Mouse (Mus musculus) neural tube, embryonic 10.5 days (tissue): ENCODE measurements around the gene Orc3.

Source experiments
- DNase-seq: peaks from one replicate; pipeline ENCODE4 v3.0.0-alpha.2; 2017; ENCODE audit warnings: low spot score; ENCODE audit errors: extremely low spot score

The Orc3 gene

DNA sequence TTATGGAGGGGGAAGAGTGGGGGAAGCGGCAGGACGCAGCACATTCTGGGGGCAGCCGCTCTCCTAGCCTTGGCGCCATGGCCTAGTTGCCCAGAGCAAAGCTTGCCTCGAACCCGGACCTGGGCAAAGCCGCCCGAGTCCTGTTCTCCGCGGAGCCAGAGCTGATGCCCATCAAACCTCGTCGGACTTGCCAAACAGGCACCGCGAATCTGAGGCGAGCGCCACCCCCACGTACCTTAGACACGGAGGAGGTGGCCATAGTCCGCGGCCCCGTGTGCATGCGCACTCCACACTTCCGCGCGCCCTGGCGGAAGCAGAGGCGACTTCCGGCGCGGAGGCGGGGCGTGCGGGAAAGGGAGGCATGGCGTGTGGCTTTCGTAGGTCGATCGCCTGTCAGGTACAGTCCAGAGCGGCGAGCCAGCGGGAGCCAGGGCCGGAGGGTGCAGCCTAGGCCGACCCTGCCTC, at the start of gene Orc3, which contains the start of gene Rars2:
Orc3 (minus strand) TSS at position 315 of the 465 bp plus-strand sequence.
Rars2 (plus strand) TSS at position 328 of the 465 bp plus-strand sequence.
- peak; percentile 89 for DNase-seq

DNA sequence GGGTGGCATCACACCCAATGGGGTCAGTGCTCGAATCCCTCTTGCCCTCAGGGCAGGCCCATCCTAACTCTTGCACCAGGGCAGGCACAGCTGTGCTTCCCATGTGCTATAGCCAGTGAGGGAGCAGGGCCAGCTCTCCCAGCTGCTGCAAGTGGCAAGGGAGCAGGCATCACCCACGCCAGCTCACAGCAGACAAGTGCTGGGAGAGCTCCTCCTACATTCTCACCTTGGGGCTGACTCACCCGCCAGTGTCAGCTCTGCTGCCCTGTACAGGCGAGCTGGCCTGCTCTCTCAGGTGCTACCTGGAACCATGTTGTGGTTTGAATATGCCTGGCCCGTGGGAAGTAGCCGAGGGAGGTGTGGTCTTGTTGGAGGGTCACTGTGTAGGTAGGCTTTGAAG, 47.2 kb upstream of the Orc3 start:
- DNase-seq = no peak

DNA sequence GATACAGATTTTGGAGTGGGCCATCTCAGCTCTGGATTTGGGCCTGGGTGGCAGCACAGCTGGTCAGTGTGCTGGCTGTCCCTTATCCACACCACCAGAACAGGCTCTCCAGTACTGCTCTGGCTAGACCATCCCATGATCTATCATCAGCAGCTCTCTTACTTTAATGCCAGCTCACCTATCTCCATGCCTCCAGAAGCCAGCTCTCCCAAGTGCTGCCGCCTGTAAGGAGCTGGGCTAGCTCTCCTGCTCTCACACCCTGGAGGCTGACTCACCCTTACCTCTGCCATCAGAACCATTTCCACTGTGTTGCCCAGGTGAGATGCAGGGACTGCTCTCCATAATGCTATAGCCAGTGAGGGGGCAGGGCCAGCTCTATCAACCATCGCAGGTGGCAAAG, 46.8 kb upstream of the Orc3 start:
- DNase-seq = no peak

DNA sequence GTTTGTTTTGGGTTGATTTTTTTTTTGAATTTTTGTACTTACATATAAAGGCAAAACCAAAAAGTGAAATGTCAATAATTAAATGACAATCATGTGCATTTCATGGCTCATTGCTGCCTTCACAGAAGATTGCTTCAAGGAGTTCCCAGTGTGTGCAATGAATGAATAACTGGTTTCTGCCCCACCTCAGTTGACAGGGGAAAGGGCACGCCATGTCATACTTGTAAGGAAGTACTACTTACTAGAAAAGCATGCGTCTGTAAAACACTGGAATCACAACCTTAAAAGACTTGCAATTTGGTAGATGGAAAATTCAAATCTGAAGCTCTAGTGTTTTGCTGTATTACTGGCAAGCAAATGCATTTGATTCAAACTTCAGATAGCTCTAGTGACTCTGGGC, 44.3 kb upstream of the Orc3 start:
- DNase-seq = no peak

DNA sequence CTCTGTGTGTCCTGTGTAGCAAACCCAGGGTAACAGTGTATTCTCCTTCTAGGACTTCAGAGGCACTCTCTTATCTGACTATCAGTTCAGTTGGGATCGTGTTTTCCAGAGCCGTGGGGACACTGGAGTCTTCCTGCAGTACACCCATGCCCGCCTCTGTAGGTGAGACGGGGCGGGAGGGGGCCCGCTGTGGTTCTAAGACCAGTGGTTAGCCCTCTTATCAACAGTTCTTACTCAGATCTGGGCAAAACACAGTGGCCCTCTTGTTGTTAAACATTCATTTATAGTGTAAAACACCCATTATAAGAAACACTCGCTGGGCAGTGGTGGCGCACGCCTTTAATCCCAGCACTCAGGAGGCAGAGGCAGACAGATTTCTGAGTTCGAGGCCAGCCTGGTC, 41.4 kb upstream of the Orc3 start:
- DNase-seq = no peak

DNA sequence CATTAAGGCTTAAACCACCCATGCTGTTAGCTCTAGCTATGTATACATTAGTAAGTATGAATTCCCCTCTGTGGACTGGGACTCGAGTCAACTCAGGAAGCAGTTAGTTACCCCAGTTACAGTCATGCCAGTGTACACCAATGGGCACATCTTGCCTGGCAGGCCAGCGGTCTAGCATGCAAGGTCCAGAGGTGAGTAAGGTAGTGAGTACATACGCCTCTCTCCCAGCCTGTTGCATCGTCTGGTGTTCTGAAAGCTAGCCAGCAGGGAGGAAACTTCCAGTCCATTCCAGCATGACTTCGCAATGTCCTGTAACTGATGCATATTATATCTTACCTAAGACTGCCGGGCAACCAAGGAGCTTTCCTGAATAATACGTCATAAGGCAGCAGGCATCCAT, 38.4 kb upstream of the Orc3 start:
- no peak for DNase-seq

DNA sequence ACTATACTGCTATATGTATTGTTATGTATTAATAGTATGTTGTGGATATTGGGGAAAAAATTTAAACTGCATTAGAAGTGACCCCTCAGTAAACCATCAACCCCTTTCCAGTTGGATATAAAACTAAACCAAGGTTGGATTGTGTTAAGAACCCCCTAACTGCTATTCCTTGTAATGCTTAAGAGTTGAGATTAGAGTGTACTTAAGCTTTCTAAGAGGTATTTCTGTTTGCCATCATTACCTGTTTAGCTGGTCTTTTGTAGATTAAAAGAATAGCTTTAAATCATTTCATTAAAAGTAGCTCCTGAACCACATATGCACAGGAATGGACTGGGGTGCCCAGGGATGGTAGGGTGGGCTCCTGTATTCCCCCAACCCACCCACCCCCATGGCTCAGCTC, 30.0 kb upstream of the Orc3 start:
- DNase-seq = no peak

DNA sequence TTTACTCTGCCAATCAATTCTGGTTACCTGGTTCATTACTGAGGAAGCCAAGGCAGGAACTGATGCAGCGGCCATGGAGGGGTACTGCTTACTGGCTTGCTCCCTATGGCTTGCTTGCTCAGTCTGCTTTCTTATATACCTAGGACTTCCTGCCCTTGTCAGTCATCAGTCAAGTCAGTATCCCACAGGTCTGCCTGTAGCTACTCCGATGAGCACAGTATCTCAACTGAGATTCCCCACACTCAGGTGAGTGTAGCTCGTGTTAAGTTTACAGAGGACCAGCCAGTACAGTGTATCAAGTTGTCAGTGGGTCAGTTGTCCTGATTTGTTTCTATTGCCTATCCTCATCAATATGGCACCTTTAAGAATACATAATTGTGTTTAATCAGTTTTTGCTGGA, 26.0 kb upstream of the Orc3 start:
- DNase-seq = no peak

DNA sequence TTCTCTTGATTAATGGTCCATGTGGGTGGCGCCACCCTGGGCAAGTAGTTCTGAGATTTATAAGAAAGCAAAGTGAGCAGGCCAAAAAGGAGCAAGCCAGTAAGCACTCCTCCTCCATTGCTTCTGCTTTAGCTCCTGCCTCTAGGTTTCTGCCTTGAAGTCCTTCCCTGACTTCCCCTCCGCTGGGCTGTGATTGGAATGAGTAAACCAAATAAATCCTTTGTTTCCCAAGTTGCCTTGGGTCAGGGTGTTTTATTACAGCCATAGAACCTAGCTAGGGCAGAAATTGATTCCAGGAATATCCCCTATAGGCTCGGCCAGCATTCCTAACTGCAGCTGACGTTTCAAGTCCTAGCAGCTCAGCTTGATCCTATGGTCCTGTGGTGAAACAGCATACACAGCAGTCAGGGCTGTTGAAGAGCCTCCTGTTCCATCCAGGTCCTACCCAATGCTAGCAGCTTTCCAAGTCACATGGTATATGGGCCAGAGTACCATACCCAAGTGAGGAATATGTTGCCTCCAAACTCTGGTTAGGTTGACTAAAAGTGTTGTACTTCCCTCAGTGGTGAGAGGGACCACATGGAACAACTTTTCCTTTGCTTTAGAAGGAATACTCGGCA, 25.1 kb upstream of the Orc3 start:
- DNase-seq = no peak

DNA sequence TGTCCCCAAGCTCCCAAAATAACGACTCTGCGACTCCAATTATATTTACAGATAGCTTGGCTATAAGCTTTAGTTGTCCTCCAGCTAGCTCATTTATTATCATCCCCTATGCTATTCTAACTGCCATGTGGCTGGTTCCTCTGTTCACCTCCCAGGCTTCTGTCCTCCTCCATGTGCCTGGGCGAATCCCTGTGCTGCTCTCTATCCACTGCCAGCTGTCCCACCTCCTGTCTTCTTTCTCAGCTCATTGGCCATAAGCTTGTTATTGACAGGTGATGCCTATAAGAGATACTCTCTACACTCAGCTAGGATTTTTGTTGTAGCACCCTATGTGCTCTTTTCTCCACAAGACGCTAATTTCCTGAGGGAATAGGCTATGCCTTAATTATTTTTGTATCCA, 23.1 kb upstream of the Orc3 start:
- no peak for DNase-seq

DNA sequence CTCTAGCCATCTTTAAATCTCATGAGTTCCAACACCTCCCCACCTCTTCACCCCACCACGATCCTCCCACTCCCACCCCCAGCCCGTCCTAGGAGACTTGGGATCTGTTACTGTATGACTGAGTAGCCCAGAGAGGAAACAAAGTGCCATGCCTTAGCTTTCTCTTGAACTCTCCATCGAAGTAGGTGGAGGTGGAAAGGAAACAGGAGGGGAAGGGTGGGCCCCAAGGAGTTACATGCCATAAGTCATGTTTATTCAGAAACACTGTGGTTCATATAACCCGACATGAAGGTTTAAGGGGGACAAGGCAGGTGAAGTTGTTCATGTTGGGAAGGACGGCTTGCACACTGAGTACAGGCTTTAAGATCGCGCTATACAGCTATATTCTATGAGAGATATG, 22.6 kb upstream of the Orc3 start:
- DNase-seq = no peak

DNA sequence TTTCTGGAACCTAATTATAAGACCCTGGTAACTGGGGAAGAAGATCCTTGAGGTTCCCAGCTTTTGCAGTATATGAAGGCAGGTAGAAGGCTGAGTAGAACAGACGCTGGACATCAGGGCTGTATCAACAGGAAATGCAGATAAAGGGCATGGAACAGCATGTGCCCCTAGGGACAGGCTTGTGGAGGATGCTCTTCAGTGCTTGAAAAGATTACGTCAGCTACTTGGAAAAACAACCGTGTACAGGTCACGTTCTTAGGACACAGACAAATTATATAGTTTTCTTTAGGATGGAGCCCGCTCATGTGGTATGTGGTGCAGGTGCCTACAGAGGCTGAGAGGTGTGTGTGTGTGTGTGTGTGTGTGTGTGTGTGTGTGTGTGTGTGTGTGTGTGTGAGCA, 21.3 kb upstream of the Orc3 start:
- no peak for DNase-seq

DNA sequence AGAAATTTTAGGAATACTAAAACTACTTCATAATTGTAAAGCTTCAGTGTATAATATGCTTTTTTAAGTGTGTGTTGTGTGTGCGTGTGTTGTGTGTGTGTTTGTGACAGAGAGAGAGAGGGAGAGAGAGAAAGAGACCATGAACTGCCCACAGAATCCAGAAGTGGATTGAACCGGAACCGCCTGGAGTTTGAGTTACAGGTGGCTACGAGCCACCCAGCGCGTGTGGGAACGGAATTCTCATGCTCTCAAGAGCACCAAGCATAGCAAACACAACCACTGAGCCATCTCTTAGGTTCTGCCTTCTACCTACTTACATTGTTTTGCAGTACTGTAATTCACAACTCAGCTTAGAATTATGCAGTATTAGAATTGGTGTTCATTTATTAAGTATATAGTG, 19.4 kb upstream of the Orc3 start:
- no peak for DNase-seq

DNA sequence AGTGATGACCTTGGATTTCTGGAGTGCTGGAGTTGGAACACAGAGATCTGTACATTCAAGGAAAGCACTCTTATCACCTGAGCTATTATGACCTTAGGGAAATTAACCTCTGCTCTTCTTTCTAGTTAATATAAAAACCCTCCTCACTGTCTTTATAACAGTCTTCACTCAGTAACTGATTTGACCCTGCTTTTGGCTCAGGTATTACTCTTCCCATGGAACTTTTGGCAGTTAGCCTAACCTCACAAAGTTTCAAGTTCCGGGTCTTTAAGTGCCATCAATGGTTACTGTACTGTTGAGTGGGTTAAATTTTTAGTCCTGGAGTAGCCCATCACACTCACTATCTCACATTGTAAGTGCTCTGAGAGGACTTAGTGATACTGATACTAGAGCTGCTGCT, 15.2 kb upstream of the Orc3 start:
- DNase-seq = no peak

DNA sequence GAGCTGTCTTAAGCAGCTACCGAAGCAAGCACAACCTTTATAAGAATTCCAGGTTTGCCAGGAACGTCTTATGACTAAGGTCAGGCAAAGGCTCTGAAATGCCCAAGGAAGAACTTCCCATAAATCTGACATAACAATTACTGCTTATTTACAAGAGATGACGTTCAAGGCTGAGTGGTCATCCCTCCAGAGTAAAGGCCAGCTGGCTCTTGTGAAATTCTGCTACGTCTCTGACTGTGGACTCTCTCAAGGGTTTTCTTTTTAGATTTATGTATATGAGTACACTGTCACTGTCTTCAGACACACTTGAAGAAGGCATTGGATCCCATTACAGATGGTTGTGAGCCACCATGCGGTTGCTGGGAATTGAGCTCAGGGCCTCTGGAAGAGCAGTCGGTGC, 11.7 kb upstream of the Orc3 start:
- DNase-seq = no peak

DNA sequence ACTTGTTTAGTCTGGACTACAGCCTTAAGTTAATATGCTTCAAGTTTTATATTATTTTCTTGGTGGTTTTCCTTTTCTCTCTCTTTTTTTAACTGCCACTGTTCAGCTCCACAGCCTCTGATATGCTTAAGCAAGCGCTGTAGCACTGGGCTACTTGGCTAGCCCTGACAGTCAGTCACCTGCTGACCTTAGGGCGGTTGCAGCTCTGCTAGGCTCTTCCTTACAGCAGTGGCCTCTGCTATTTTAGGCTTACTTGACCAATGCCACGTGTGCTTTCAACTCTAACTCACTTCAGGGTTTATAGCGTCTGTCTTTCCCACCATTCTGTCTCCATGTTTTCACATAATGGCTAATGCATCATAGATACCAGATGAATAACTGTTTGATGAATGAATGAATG, 10.8 kb upstream of the Orc3 start:
- DNase-seq = no peak

DNA sequence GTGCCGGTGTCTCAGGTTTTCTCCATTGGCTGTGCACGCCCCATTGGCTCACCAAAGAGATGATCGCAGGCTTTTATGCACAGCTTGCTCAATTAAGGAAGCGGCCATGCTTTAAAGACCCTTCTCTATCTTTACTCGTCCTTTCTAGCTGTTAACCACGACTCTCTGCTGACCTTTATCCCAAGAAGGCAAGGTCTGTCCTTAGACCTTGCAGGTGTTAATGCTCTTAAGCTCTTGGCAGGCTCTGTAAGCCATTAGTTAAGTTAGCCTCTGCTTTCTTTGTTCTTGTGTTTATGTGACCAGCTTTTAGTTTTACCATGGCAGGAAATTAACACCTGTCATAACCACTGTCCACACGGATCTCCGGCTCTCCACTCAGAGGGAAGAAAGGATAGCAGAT, 1.4 kb upstream of the Orc3 start:
- DNase-seq = no peak

DNA sequence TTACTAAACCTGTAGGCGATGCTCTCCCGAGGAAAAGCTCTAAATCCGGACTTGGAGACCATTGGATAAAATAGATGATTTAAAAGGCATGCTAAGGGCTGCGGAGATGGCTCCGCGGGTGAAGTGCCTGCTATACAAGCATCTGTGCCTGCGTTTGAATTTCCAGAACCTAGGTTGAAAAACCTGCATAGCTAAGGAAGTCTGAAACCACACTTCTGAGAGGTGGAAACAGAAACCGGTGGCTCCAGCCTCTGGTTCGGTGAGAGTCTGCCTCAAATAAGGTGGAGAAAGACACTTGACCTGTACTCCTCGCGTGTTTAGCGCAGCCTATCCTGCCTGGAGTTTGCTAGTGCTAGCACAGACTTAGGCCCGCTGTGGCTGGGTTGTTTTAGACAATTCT, 559 bp upstream of the Orc3 start:
- DNase-seq = peak; percentile 28

DNA sequence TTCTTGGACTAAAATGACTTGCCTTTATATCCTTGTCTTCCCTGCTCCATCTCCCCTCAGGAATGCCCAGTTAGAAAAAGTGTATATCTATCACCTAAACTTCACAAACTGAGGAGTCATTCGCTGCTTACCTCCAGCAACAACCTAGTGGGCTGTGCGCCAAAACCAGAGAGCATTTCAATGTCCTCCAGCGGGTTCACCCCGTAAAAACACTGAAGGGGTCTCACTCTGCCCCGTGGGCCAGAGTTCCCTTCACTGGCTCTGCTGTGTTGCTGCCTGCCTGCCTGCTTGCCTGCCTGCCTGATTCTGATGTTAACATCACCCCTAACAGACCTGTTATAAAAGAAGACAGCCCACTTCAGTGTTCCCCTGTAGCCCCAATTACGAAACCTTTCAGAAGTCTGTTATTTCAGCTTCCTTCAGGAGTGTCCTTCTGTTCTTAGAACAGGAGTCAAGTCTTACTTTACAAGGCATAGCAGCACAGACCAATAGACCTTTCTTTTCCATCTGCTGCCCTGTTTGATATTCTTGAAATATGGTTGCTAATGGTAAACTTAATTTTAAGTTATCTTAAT, 1.1 kb downstream of the Orc3 start:
- DNase-seq = no peak

DNA sequence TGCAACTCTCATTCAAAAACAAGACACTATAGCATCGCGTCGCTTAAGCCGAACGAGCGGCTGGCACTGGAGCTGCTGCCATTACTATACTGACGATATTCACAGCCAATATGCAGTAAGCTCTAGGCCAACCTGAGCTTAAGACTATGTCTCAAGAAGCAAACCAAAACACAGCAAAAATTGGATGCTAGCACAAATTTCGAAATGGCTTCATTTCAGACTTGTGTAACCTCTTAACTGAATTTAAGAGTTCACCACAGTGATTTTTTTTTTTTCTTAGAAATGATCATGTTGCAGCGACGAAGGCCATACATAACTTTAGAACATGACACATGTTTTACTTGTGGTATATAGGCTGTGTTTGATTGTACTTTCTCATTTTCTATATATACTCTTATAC, 8.1 kb downstream of the Orc3 start:
- no peak for DNase-seq

DNA sequence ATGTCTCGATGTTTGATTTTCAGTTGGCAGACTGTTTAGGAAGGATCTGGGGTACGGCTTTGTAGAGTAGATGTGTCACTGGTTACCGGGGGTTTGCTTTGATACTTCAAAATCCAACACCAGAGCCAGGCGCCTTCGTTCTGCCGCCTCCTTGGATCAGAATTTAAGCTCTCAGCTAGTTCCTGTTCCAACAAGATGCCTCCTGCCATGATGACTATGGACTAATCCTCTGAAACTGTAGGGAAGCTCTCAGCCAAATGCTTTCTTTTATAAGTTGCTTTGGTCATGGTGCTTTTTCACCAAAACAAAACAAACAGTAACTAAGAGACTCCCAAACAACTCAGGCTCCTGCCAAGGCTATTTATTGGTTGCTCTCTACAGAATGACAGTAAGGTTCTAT, 11.6 kb downstream of the Orc3 start:
- DNase-seq = no peak

DNA sequence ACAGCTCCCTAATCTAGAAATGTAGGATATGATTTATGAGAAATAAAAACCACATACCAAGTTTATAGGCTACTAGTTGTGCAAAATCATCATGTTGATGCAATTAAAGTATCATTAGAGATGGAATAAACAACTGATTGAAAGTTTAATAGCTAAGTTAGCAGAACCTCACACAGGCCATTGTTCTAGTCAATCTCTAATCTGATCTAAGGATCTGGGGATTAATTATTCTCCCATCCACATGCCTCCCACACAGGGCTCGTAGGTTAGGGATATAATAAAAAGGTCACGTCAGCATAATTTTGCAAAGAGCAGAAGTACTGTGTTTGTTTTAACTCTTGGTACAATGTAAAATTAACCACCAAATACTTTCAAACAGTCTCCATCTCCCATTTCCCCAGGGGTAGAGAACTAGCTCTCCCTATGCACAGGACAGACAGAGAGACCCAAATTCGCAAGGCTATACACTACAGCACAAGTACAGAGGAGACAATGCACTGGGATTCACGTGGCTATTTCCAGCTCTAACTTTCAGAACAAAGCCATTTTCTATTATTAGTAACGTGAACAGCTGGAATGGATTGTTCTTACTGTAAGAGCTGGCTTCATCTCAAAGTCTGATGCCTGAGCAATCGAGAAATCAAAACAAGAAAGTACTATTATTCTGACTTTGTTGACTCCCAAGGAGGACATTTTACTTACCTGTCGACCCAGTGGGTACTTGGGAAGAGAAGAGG, 29.7 kb downstream of the Orc3 start:
- no peak for DNase-seq

DNA sequence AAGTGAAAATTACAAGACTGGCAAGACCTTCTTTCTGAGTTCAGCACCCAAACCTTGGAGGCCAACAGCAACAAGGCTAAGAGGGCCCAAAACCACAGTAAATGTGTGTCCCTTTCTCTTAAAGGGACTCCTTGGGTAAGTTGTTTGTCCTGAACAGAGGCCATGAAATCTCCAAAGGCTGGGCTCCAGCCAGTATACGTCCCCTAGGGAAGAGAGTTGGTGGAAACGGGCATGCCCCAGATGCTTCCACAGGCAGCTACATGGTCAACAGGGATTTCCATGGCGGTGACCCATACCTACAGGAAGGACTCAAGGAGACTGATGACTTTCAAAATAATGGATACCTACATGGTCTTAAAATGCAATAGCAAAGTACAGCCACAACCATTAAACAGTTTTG, 31.3 kb downstream of the Orc3 start:
- DNase-seq = no peak
